Mouse (Mus musculus) kidney, adult 2 months (tissue): ENCODE data around the gene Psph.
"Not testable (repeated sequence)": the region's sequence is repeated elsewhere in the genome, so short reads cannot be mapped to it uniquely, and the experiment has no call there.

Experiments used
- CTCF ChIP-seq: fragments of 200-500 bp; conservative IDR thresholded peaks from 2 replicates; pipeline ENCODE4 v1.5.1; 2011; ENCODE audit warnings: low read depth, mild to moderate bottlenecking, control low read depth, low read length, moderate library complexity, mixed read lengths; ENCODE audit not compliant: insufficient read depth, insufficient read length
- POLR2A ChIP-seq: fragments of 200-500 bp; IDR thresholded peaks from one replicate; pipeline ENCODE4 v1.6.1; 2011; ENCODE audit warnings: low read depth, low read length, control low read depth

- TF ChIP-seq POLR2A, CTCF: not testable (repeated sequence)
These were observed 13.9 kb downstream of the Psph start for GRCm38 (mm10) chr5:129773330-129773729.
